Mouse (Mus musculus) kidney, embryonic 16.5 days (tissue): ENCODE data around the gene Rspo3. TPM values are rescaled to one million over a fixed set of nuclear protein-coding genes. Genes with fewer than 3 reads are reported as not detected.
A peak's percentile ranks its signal among the peaks of the same experiment; 100 is the strongest.

Experiments
- ATAC-seq: fragments of 200-750 bp; cut with Nextera tagmentation; 2 replicates; pipeline ENCODE4 v1.8.0; 2017; ENCODE audit warnings: moderate TSS enrichment; ENCODE audit not compliant: low FRiP score, low TSS enrichment
- H3K27ac ChIP-seq: fragments of 300-500 bp; sonication (generic); 2 replicates; pipeline ENCODE4 v1.5.1; 2014; ENCODE audit warnings: low read length
- H3K27me3 ChIP-seq: fragments of 300-500 bp; sonication (generic); 2 replicates; pipeline ENCODE4 v1.6.1; 2014; ENCODE audit warnings: low read length, control low read depth, mixed read lengths; ENCODE audit not compliant: insufficient read depth
- H3K36me3 ChIP-seq: fragments of 300-500 bp; sonication (generic); 2 replicates; pipeline ENCODE4 v1.6.1; 2014; ENCODE audit warnings: low read length, control low read depth, mixed read lengths; ENCODE audit not compliant: insufficient read depth
- H3K4me1 ChIP-seq: fragments of 300-500 bp; sonication (generic); 2 replicates; pipeline ENCODE4 v1.6.1; 2014; ENCODE audit warnings: low read length, control low read depth, mixed read lengths; ENCODE audit not compliant: insufficient read depth
- H3K4me2 ChIP-seq: fragments of 300-500 bp; sonication (generic); replicated peaks from 2 replicates; pipeline ENCODE4 v1.6.1; 2014; ENCODE audit warnings: low read depth, low read length
- H3K4me3 ChIP-seq: fragments of 300-500 bp; sonication (generic); 2 replicates; pipeline ENCODE4 v1.5.1; 2014; ENCODE audit warnings: mild to moderate bottlenecking, low read length
- H3K9ac ChIP-seq: fragments of 300-500 bp; sonication (generic); replicated peaks from 2 replicates; pipeline ENCODE4 v1.6.1; 2014; ENCODE audit warnings: low read length
- H3K9me3 ChIP-seq: fragments of 300-500 bp; sonication (generic); 2 replicates; pipeline ENCODE4 v1.6.1; 2016; ENCODE audit warnings: low read length, control low read depth
- WGBS: fragments of 180-500 bp; shearing (Covaris S2); extraction: QIAGEN DNeasy Blood & Tissue Kit; methylation state at CpG from one replicate; pipeline ENCODE4 v1.1.7; 2014; 5-methylcytosine and 5-hydroxymethylcytosine counted together
- polyA plus RNA-seq: library from polyadenylated mRNA; unstranded; fragments of >200 nt; fragmentation: Nextera tagmentation; extraction: Ambion mirVana; gene quantifications from 2 replicates; pipeline ENCODE4 v1.2.1, GENCODE M21; 2015

The Rspo3 gene
- polyA plus RNA-seq, 1 experiment from 2014 or later: 7.3 TPM

DNA sequence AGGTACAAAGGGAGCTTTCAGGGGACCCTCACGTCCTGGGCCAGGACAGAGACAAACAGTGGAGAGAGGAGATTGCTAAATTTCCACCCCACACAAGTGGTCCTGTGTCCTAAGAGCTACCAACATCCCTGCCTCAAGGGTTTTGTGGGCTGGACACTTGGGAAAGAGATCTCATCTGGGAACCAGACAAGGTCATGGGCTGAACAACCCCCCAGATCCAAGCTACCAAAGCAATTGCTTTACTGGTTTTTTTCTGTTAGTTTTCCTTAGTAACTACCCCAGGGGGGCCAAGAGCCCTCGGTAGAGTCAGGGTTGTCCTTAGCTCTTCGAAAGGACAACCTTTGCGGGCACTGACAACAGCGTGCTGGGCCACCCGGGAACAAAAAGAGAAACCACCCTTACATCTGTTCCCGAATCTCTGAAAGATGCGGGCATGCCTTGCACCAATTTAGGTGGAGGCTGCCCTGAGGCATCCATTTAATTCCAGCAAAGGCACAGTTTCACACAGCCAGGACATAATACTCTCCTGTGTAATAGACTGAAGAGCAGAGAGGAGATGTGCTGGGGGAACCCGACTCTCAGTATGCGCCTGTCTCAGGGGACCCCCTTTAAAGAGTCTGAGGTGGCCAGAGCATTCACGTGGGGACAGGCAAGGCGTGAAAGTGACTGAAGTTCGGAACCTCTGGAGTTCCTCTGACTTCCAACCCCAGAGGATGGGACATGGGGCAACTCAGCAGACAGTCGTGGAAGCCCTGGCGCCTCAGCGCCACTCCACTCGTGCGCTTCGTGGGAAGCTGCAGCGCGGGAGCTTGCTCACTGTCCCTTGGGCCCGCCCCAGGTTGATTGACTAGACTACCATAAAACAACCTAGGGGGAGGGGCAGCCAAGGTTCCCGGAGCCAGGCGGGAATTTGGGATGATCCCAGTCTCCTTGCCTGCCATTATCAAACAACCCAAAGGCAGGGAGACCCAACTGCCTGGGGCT, 1.5 kb downstream of the Rspo3 start:
- Histone ChIP-seq H3K36me3 (no peaks in the 10 kb centered on the region), H3K27ac (no peak overlapping the region), H3K9me3 (no peaks in the 10 kb centered on the region), H3K9ac (peak overlapping the region; percentile 54), H3K4me2 (peak overlapping the region; percentile 91), H3K4me1 (peaks cover 17% of the 10 kb centered on the region), H3K27me3 (peaks cover 5% of the 10 kb centered on the region; the same call in 1 of the 2 replicates), H3K4me3 (peak overlapping the region; percentile 70)
- peak; percentile 43; the same call in 1 of the 2 replicates for ATAC-seq
- WGBS: 2% methylated on average over 24 of the region's 24 CpGs

DNA sequence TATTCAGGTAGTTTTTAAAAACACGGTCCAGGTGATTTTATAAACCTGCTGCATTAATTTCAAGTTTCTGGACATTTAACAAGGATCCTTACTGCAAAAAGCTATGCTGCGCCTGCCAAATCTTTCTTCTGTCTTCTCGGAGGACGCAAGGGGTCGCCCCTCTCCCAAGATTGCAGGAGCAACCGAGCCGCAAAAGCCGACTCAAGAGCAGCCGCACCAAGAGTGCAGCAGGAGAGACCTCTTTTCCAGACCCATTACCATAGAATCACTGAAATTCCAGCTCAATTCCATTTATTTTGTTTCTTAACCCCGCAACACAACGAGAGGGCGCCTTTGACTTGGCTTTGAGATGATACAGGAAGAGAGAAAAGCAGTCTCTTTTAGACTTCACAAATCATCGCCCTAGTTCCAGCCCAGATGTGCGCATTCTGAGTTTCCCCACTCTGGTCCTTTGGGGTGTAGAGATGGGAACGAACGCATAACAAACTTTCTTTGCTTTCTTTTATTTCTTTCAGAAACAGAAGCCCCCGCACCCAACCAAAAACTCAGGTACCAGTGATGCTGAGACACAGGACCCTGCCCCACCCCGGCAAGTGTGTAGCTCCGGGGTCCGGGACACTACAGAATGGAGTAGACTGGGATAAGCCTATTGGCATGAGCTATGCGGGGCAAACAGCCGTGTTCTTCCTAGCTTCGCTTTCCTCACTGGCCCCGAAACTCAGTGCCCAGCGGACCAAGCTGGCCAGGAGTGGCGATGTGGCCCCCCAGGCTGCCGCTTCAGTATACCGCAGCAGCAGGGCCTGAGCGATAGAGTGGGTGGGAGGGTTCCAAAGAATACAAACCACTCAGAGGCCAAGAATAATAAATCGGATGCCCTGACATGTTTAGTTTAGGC, 2.6 kb downstream of the Rspo3 start:
- ATAC-seq: peak; percentile 60
- WGBS: under 1% methylated on average over 30 of the region's 30 CpGs

GRCm38 (mm10) chr10:29513563-29513962, 22.1 kb downstream of the Rspo3 start:
- no peaks in the 10 kb centered on the region for H3K27me3 ChIP-seq
- no peaks in the 10 kb centered on the region for H3K4me1 ChIP-seq
- no peak overlapping the region for H3K27ac ChIP-seq
- WGBS: 86% methylated on average over 1 of the region's 1 CpGs
- no peaks in the 10 kb centered on the region for H3K9me3 ChIP-seq
- no peak overlapping the region for H3K4me3 ChIP-seq
- no peak overlapping the region for H3K4me2 ChIP-seq
- no peak overlapping the region for H3K9ac ChIP-seq
- H3K36me3 ChIP-seq: no peaks in the 10 kb centered on the region
- ATAC-seq: no peak

More for the DNA sequence above, 2.6 kb downstream of the Rspo3 start:
- no peaks in the 10 kb centered on the region for H3K9me3 ChIP-seq
- H3K4me2 ChIP-seq: peak overlapping the region; percentile 91
- no peak overlapping the region for H3K27ac ChIP-seq
- peak overlapping the region; percentile 70 for H3K4me3 ChIP-seq
- peaks cover 5% of the 10 kb centered on the region; the same call in 1 of the 2 replicates for H3K27me3 ChIP-seq
- no peaks in the 10 kb centered on the region for H3K36me3 ChIP-seq
- H3K4me1 ChIP-seq: peaks cover 17% of the 10 kb centered on the region
- H3K9ac ChIP-seq: peak overlapping the region; percentile 40

DNA sequence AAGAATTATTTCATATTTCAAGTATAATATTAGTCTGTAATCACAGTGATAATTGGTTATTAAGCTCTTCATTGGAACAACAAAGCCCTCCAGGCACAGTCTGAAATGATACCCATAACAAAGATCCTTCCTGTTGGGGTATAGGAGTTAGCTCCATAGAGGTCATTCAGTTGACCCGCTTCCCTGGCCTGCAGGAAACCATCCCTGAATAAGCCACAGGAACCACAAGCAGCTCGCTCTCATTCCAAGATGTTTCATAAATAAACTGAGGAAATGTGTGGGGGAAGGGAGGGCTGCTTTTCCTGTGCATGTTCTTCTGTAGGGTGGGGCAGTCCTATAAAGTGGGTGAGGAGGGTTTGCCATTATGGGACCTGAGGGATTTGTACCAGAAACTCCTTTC, 27.5 kb downstream of the Rspo3 start:
- 56% methylated on average over 2 of the region's 2 CpGs for WGBS

GRCm38 (mm10) chr10:29497205-29497822, 38.4 kb downstream of the Rspo3 start:
- no peaks in the 10 kb centered on the region for H3K36me3 ChIP-seq
- ATAC-seq: no peak
- no peak overlapping the region for H3K27ac ChIP-seq
- H3K9me3 ChIP-seq: no peaks in the 10 kb centered on the region
- 68% methylated on average over 3 of the region's 3 CpGs for WGBS
- no peaks in the 10 kb centered on the region for H3K27me3 ChIP-seq
- H3K4me2 ChIP-seq: no peak overlapping the region
- no peaks in the 10 kb centered on the region for H3K4me1 ChIP-seq
- H3K4me3 ChIP-seq: no peak overlapping the region
- H3K9ac ChIP-seq: no peak overlapping the region

More for the DNA sequence above, 27.5 kb downstream of the Rspo3 start:
- ATAC-seq: peak; percentile 19; the same call in 1 of the 2 replicates
- Histone ChIP-seq H3K4me2 (no peak overlapping the region), H3K27me3 (no peaks in the 10 kb centered on the region), H3K4me3 (no peak overlapping the region), H3K9ac (no peak overlapping the region), H3K9me3 (no peaks in the 10 kb centered on the region), H3K27ac (no peak overlapping the region), H3K36me3 (no peaks in the 10 kb centered on the region), H3K4me1 (no peaks in the 10 kb centered on the region)

GRCm38 (mm10) chr10:29493996-29494395, 41.7 kb downstream of the Rspo3 start:
- Histone ChIP-seq H3K4me3 (no peak overlapping the region), H3K27me3 (no peaks in the 10 kb centered on the region), H3K9ac (no peak overlapping the region), H3K27ac (no peak overlapping the region), H3K9me3 (no peaks in the 10 kb centered on the region), H3K4me2 (no peak overlapping the region), H3K36me3 (no peaks in the 10 kb centered on the region), H3K4me1 (no peaks in the 10 kb centered on the region)
- 80% methylated on average over 1 of the region's 1 CpGs for WGBS
- ATAC-seq: no peak

- no peak overlapping the region for H3K4me3 ChIP-seq
- WGBS: 35% methylated on average over 1 of the region's 1 CpGs
- H3K4me1 ChIP-seq: no peaks in the 10 kb centered on the region
- no peak overlapping the region for H3K4me2 ChIP-seq
- H3K36me3 ChIP-seq: no peaks in the 10 kb centered on the region
- H3K9me3 ChIP-seq: no peaks in the 10 kb centered on the region
- no peak overlapping the region for H3K27ac ChIP-seq
- no peaks in the 10 kb centered on the region for H3K27me3 ChIP-seq
- ATAC-seq: no peak
- H3K9ac ChIP-seq: no peak overlapping the region
Observed at GRCm38 (mm10) chr10:29480945-29481344, 54.7 kb downstream of the Rspo3 start.

DNA sequence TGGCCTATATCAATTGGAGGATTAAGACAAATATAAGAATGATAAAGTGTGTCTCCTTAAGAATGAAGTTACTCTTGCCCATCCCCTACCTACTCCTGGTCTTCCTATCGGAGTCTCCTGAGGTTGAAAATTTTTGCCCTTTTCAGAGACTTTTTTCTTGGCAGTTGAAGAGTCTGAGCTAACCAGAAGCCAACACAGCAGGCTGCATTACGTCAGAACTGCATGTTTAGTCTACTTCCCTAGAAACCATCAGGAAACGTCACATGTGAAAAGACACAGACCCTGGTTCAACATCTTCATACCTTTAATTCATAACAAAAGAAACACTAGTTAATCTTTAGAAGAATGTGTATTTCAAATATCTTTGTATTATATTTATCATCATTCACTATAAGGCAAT, 56.3 kb downstream of the Rspo3 start:
- WGBS: 78% methylated on average over 3 of the region's 3 CpGs
- no peak for ATAC-seq
- H3K4me2 ChIP-seq: no peak overlapping the region

GRCm38 (mm10) chr10:29470454-29470853, 65.2 kb downstream of the Rspo3 start:
- no peak overlapping the region for H3K4me3 ChIP-seq
- WGBS: 68% methylated on average over 5 of the region's 5 CpGs
- no peak overlapping the region for H3K4me2 ChIP-seq
- H3K9ac ChIP-seq: no peak overlapping the region
- H3K9me3 ChIP-seq: no peaks in the 10 kb centered on the region
- H3K36me3 ChIP-seq: no peaks in the 10 kb centered on the region
- ATAC-seq: no peak
- no peaks in the 10 kb centered on the region for H3K4me1 ChIP-seq
- H3K27me3 ChIP-seq: no peaks in the 10 kb centered on the region
- H3K27ac ChIP-seq: no peak overlapping the region

More for the DNA sequence above, 56.3 kb downstream of the Rspo3 start:
- H3K4me1 ChIP-seq: no peaks in the 10 kb centered on the region
- no peak overlapping the region for H3K9ac ChIP-seq
- H3K9me3 ChIP-seq: no peaks in the 10 kb centered on the region
- no peak overlapping the region for H3K27ac ChIP-seq
- H3K27me3 ChIP-seq: no peaks in the 10 kb centered on the region
- H3K4me3 ChIP-seq: no peak overlapping the region
- H3K36me3 ChIP-seq: no peaks in the 10 kb centered on the region
